Mouse (Mus musculus) urinary bladder, postnatal 36 days (tissue): ENCODE data around the gene Rtn3.
"Not testable (repeated sequence)": the region's sequence is repeated elsewhere in the genome, so short reads cannot be mapped to it uniquely, and the experiment has no call there.

ENCODE experiments used
- DNase-seq, 2 experiments: peaks; one replicate each; pipeline ENCODE4 v3.0.0; 2022; ENCODE audit warnings: low spot score in 2 of 2, mixed read lengths in 1 of 2

Gene Rtn3

GRCm38 (mm10) chr19:7482599-7483511, at the start of gene Rtn3:
Gene Rtn3, minus strand, starts transcription at chr19:7483281.
- peak; percentile 88 to 95 for DNase-seq

DNA sequence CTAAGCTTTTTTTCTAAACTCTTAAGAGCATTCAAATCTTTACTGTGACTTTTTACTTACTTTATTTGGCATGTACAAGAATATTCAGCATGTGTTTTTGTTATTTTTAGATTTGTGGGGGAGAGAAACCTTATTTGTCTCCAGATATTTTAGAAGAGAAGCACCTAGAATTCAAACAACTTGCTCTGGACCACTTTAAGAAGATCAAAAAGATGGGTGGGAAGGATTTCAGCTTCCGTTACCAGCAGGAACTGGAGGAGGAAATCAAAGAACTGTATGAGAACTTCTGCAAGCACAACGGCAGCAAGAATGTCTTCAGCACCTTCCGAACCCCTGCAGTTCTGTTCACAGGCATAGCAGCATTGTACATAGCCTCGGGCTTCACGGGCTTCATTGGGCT, 48.8 kb upstream of the Rtn3 start:
- no peak for DNase-seq

- DNase-seq = peak; percentile 34 to 45
These were observed 45.8 kb upstream of the Rtn3 start for GRCm38 (mm10) chr19:7528639-7529428.

DNA sequence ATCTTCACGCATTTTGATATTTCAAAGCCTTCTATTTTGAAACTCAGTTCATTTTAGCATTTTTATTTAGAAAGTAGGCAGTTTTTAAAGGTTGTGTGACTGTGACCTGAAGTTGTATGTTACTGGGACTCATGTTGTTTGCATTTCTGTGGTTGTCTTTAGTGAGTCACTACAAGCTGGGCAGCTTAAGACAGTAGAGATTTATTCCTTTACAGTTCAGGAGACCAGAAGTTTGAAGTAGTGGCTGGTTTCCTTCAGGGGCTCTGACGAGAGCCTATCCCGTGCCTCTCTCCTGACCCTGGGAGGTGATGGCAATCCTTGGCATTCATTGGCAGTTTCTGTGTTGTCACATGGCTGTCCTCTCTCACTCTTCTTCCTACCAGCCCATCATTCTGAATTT, 41.8 kb upstream of the Rtn3 start:
- DNase-seq = no peak

DNA sequence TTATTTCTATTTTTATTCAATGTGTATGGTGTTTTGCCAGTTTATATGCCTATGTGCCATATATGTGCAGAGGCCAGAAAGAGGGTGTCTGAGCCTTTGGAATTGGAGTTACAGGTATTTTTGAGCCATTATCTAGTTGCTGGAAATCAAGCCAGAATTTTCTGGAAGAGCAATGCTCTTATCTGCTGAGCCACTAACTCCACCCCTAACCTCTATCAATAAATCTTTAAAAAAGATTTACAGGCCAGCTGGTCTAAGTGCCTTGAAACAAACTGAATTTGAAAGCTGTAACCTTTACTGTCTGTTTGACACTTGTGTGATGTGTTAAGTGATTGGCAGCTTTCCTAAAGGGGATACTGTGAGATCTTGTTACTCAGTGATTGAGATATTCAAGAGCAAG, 40.7 kb upstream of the Rtn3 start:
- no peak for DNase-seq

DNA sequence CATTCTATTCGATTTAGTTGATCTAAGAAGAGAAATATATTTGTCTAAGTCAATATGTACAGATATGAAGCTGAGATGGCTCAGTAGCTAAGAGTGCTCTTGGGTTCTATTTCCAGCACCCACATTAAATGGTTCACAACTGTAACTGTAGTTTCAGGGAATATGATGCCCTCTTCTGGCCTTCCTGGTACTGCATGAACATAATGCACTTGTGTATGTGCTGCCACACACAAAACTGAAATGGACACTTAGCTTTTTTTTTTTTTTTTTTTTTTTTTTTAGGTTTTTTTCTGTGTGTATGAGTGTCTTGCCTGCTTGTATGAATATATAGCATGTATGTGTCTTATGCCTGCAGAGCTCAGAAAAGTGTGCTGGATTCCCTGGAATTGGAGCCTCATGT, 40.2 kb upstream of the Rtn3 start:
- no peak for DNase-seq

DNA sequence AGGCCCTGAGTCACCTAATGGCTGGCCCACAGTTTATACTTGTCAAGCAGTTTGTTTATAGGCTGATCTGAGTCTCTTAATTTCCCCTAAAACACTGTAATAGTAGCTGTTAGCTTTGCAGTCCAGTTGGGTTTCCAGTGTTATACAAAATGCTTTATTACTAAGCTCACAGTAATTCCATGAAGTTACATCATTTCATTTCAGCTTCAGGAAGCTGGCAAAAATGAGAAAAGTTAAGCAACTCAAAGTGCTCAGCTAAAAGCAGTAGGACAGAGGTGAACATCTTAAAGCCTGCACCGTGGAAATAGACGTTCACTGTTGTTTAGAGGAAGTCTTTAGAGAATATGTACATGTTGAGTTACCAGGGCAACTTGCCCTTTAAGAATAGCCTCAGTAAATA, 39.8 kb upstream of the Rtn3 start:
- no peak for DNase-seq

DNA sequence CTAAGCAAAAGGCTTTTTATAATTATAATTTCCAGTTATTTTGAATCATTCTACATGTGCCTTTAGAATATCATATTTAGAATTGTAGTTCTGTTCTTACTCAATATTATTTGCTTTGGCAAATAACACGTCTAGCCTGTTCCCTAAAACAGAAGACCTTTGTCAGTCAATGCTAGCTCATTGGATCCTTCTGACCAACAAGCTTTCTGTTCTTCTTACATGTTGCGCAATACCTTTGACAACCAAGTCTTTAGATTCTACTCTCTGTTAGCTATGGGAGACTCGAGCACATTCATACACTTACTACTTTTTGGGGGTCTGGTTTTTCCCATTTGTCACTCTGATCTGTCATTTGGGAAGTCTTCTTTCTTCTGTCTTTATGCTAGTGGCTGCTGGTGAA, 38.5 kb upstream of the Rtn3 start:
- DNase-seq = no peak

- DNase-seq = no peak
These were observed 33.4 kb upstream of the Rtn3 start for GRCm38 (mm10) chr19:7516437-7516836.

DNA sequence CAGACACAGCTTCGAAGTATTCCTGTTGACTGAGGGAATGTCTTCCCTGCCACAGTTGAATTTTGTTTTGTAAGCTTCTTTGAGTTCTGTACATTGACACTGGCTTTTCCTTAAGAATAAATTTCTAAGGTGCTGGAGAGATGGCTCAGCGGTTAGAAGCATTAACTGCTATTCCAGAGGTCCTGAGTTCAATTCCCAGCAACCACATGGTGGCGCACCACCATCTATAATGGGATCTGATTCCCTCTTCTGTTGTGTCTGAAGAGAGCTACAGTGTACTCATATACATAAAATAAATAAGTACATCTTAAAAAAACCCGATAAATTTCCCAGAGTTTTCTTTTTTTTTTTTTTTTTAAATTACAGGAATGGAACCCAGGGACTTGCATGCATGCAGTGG, 24.9 kb upstream of the Rtn3 start:
- no peak for DNase-seq

DNA sequence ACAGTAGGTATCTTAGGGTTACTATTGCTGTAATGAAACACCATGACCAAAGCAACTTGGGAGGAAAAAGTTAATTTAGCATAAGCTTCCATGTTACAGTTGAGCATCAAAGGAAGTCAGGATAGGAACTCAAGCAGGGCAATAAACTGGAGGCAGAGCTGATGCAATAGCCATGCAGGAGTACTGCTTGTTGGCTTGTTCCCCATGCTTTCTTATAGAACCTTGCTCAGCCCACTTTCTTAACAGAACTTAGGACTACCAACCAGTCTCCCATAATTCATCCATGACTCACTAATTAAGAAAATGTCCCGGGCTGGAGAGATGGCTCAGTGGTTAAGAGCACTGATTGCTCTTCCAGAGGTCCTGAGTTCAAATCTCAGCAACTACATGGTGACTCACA, 23.2 kb upstream of the Rtn3 start:
- DNase-seq = no peak

- DNase-seq = no peak
These were observed 19.4 kb upstream of the Rtn3 start for GRCm38 (mm10) chr19:7502432-7502831.

DNA sequence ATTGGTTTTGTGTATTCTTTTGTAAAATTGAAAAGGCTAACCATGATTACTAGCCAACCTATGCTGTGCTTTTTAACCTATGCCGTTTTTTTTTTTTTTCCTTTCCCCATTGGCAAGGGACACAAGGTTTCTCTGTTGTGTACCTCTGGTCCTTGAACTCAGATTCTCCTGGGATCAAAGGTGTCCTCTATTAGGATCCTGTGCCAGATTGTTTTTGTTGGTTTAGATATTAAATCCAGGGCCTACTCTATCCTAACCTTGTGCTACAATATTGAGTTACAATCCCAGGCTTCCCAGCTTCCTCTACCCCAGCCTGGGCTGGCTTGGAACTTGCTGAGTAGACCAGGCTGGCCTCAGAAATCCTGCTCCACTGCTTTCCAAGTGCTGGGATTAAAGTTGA, 17.6 kb upstream of the Rtn3 start:
- no peak for DNase-seq

DNA sequence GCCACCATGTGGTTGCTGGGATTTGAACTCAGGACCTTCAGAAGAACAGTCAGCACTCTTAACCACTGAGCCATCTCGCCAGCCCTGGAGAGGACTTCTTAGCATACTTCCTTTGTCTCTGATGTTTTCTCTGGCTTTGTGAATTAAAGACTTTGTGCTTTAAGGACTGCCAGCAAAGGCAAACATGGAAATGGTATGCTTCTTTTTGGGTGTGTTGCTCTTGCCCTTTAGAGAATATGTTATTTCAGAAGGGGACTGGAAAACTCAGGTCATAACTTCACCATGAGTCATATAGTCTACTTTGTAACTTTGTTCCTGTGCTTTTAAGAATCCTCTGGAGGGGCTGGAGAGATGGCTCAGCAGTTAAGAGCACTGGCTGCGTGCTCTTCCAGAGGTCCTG, 15.7 kb upstream of the Rtn3 start:
- no peak for DNase-seq

DNA sequence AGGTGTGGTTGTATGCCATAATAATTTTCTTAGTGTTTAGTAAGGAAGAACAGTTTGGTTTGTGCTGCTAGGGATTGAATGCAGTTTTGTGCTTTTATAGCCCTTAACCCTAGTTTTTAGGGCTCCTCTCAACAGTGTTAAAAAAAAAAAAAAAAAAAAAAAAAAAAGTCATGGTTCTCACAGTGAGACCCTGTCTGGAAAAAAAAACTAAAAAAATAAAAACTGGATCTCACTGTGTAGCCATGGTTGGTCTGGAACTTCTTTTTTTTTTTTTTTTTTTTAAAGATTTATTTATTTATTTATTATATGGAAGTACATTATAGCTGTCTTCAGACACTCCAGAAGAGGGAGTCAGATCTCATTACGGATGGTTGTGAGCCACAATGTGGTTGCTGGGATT, 13.0 kb upstream of the Rtn3 start:
- not testable (repeated sequence) for DNase-seq

DNA sequence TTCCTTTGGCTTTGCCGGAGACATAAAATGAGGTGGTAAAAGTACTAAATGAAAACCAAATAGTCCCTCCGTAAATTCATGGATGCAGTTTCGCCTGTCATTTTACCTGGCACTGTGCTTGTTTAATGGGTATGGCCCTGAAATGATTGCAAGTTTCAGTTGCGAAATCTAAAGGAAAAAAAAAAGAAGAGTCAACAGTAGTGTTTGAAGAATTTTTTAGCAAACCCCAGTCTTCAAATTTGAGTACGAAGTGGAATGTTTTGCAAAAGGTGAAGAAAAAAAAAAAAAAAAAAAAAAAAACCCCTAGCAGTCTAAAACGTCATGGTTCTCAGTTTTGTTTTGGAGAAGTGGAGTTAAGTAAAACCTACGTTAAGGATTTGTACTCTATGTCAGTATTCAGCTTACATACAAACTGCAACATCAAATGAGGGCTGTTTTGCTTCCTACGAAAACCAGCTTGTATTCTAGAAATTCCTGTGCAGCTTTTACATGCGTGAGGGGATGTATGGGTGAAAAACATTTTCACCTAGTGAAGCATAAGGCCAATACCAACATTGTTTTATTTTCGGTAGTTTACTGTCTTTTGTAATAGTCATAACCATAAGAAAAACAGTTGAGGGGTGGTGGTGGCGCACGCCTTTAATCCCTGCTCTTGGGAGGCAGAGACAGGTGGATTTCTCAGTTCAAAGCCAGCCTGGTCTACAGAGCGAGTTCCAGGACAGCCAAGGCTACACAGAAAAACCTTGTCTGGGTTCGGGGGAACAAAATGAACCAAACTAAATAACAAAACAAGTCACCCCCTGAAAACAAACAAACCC, 12.3 kb upstream of the Rtn3 start:
- no peak for DNase-seq

GRCm38 (mm10) chr19:7494187-7495015, 11.3 kb upstream of the Rtn3 start:
- DNase-seq = peak; percentile 93 to 96

GRCm38 (mm10) chr19:7493352-7494186, 10.5 kb upstream of the Rtn3 start, which contains the start of gene Atl3:
Gene Atl3, plus strand, starts transcription at chr19:7494040.
- DNase-seq = no peak

GRCm38 (mm10) chr19:7492682-7493081, 9.6 kb upstream of the Rtn3 start:
- no peak for DNase-seq

DNA sequence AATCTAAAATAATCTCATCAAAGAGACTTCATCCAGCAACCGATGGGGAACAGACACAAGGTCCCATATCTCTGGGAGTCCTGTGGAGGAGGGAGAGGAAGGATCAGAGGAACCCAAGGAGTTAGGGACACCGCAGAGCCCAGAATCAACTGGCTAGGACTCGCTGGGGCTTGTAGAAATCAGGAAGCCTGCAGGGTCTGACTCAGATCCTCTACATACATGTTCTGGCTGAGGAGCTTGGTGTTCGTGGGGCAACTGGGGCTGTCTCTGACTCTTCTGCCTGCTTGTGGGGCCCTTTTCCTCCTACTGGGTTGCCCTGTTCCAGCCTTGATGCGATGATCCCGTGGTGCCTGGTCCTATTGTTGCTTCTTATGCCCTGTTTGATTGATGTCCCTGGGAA, 8.9 kb upstream of the Rtn3 start:
- DNase-seq = no peak
